Mouse (Mus musculus): ENCODE results near the gene 1700029P11Rik.

DNA sequence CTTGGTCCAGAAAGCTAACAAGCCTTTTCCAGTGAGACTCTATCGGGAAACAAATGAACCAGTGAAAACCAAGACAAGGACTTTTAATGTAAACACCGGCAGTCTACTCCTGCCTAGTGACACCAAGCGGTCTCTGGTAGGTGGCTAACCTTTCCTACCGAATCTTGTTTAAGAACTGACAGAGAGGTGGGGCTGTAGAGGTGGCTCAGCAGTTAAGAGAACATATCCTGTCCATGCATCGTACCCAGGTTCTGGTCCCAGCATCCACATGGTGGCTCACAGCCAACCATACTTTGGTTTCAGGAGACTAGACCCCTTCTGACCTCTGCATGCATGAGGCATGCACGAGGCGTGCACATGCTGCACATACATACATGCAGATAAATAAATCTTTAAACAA lies 46.9 kb downstream of the 1700029P11Rik start:
- TF ChIP-seq POLR2A (IDR thresholded peaks at IDR 0.05; ENCODE audit: low read depth, low read length): no peak
- no peak for TF ChIP-seq CTCF (conservative IDR thresholded peaks at IDR 0.05; ENCODE audit: insufficient read depth, insufficient read length, low read depth, low read length)
